Mouse (Mus musculus): ENCODE data around the gene C1galt1.

C1galt1 gene

GRCm38 (mm10) chr6:7844802-7845679 lies at the start of gene C1galt1:
TSS of gene C1galt1 (plus strand) at chr6:7844842.
- no peak for DNase-seq

- DNase-seq, result no peak
These were observed 44.7 kb upstream of the C1galt1 start for GRCm38 (mm10) chr6:7799969-7800368.

- DNase-seq, result no peak
These were observed 40.7 kb upstream of the C1galt1 start for GRCm38 (mm10) chr6:7803765-7804542.

GRCm38 (mm10) chr6:7814146-7814545 lies 30.5 kb upstream of the C1galt1 start:
- DNase-seq, result no peak

- no peak for DNase-seq
These were observed 28.4 kb upstream of the C1galt1 start for GRCm38 (mm10) chr6:7816233-7816632.

- DNase-seq, result no peak
These were observed 22.0 kb upstream of the C1galt1 start for GRCm38 (mm10) chr6:7822688-7823087.

- DNase-seq, result no peak
These were observed 13.8 kb upstream of the C1galt1 start for GRCm38 (mm10) chr6:7830793-7831192.

- DNase-seq, result no peak
These were observed 12.0 kb upstream of the C1galt1 start for GRCm38 (mm10) chr6:7832564-7833175.

- peak; percentile 33 for DNase-seq
These were observed 773 bp upstream of the C1galt1 start for GRCm38 (mm10) chr6:7843726-7844411.

- DNase-seq, result peak; percentile 95
These were observed 235 bp upstream of the C1galt1 start for GRCm38 (mm10) chr6:7844412-7844801.

GRCm38 (mm10) chr6:7845680-7846017 lies 1.0 kb downstream of the C1galt1 start:
- DNase-seq, result no peak

GRCm38 (mm10) chr6:7846726-7847439 lies 2.2 kb downstream of the C1galt1 start:
- DNase-seq, result no peak

- DNase-seq, result no peak
These were observed 3.4 kb downstream of the C1galt1 start for GRCm38 (mm10) chr6:7847890-7848508.

GRCm38 (mm10) chr6:7848714-7849113 lies 4.1 kb downstream of the C1galt1 start:
- DNase-seq, result no peak

GRCm38 (mm10) chr6:7851036-7851435 lies 6.4 kb downstream of the C1galt1 start:
- DNase-seq, result no peak

- no peak for DNase-seq
These were observed 8.3 kb downstream of the C1galt1 start for GRCm38 (mm10) chr6:7852919-7853318.

GRCm38 (mm10) chr6:7853461-7853860 lies 8.8 kb downstream of the C1galt1 start:
- no peak for DNase-seq

GRCm38 (mm10) chr6:7856682-7857290 lies 12.1 kb downstream of the C1galt1 start:
- DNase-seq, result no peak

GRCm38 (mm10) chr6:7857356-7858247 lies 13.0 kb downstream of the C1galt1 start:
- no peak for DNase-seq

- no peak for DNase-seq
These were observed 13.9 kb downstream of the C1galt1 start for GRCm38 (mm10) chr6:7858586-7858985.

All from cerebellum, adult 9-11 months (tissue).